Mouse (Mus musculus): ENCODE results near the gene Ssx2ip.

GRCm38 (mm10) chr3:146433681-146434350 is 29.4 kb downstream of the Ssx2ip start:
- TF ChIP-seq CTCF (IDR thresholded peaks at IDR 0.05; ENCODE audit: borderline replicate concordance, extremely low read depth, insufficient read depth, insufficient read length) (no peak), POLR2A (IDR thresholded peaks at IDR 0.05; ENCODE audit: borderline replicate concordance, extremely low read depth, insufficient read depth, insufficient read length, poor library complexity, severe bottlenecking) (no peak)
